Mouse (Mus musculus) adrenal gland (tissue): ENCODE measurements around the gene Samd4.

Source experiments
- intact Hi-C: fragments of 180-260 bp; cut with DNase I; formaldehyde crosslinking; loops from one replicate; pipeline ENCODE4 v1.15.1; 2025
- long read RNA-seq, 2 experiments: library from polyadenylated mRNA; unstranded; transcript quantifications; one replicate each; pipeline ENCODE4 v2.0.0; 2020; ENCODE audit warnings: borderline replicate concordance in 1 of 2; ENCODE audit not compliant: insufficient replicate concordance in 1 of 2

Samd4 gene
- long read RNA-seq, experiment 1, partial matches to known transcripts: 2 of 9 reads
- long read RNA-seq, experiment 1, other reads (novel, unspliced or antisense): 7 of 9 reads
- long read RNA-seq, experiment 2, partial matches to known transcripts: 5 of 12 reads
- long read RNA-seq, experiment 2, other reads (novel, unspliced or antisense): 7 of 12 reads

DNA sequence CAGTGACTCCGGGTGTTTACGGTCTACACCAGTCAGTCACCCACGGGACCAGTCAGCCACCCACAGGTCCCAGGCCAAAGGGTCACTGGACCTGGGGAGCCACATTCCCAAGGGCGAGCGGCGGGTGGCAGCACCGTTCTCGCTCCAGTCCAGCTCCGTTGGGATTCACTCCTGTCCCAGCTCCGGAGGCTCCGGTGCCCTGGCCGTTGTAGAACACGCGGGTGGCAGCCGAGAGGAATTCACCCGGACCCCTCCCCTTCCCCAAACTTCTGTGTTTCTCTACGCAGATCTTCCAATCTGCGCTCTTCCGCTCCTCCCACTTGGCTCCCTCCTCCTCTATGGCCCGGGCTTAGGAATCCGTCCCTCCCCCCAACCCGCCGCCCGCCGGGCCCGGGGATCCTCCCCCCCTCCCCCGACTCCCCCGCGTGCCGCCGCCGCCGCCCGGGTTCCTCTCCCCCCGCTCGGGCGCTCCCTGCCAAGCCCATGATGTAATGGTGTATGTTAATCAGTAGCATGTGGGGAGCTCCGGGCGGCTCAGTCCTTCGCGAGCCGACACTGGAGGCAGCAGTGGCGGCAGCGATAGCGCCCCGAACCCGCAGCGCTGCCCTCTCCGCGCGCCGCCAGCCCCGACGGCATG is at the start of gene Samd4:
Gene Samd4, plus strand, starts transcription at position 424 of the 637 bp plus-strand sequence.
- intact Hi-C loops: loop anchor here (2.0 to 10.0 kb wide), 3 partner anchors 52 to 370 kb away; no protein-coding TSS in a partner anchor

- intact Hi-C loops: no loop called here
Observed at GRCm38 (mm10) chr14:46839326-46839725, 43.3 kb upstream of the Samd4 start.

- intact Hi-C loops: no loop called here
Observed at GRCm38 (mm10) chr14:46845706-46846105, 36.9 kb upstream of the Samd4 start.

GRCm38 (mm10) chr14:46848063-46848590 is 34.5 kb upstream of the Samd4 start:
- intact Hi-C loops: no loop called here

- intact Hi-C loops: no loop called here
Observed at GRCm38 (mm10) chr14:46848736-46849135, 33.9 kb upstream of the Samd4 start.

DNA sequence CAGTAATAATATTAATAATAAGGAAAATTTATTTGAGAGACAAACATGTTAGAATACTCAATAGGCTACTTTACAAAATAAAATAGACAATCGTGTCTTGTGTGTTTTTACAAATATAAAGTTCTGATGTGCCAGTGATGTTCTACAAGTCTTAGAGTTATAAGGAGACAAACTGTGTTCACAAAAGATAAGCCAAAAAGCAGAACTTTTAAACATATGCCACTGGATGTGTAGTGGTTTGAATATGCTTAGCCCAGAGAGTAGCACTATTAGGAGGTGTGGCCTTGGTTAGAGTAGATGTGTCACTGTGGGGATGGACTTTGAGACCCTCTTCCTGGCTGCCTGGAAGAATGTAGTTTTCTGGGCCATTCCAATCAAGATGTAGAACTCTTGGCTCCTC is 32.9 kb upstream of the Samd4 start:
- intact Hi-C loops: no loop called here

GRCm38 (mm10) chr14:46853677-46854076 is 29.0 kb upstream of the Samd4 start:
- intact Hi-C loops: no loop called here

GRCm38 (mm10) chr14:46862922-46863321 is 19.7 kb upstream of the Samd4 start:
- intact Hi-C loops: no loop called here

GRCm38 (mm10) chr14:46880935-46881334 is 1.7 kb upstream of the Samd4 start:
- intact Hi-C loops: loop anchor here (1.0 to 10.0 kb wide), 3 partner anchors 54 to 371 kb away; no protein-coding TSS in a partner anchor

DNA sequence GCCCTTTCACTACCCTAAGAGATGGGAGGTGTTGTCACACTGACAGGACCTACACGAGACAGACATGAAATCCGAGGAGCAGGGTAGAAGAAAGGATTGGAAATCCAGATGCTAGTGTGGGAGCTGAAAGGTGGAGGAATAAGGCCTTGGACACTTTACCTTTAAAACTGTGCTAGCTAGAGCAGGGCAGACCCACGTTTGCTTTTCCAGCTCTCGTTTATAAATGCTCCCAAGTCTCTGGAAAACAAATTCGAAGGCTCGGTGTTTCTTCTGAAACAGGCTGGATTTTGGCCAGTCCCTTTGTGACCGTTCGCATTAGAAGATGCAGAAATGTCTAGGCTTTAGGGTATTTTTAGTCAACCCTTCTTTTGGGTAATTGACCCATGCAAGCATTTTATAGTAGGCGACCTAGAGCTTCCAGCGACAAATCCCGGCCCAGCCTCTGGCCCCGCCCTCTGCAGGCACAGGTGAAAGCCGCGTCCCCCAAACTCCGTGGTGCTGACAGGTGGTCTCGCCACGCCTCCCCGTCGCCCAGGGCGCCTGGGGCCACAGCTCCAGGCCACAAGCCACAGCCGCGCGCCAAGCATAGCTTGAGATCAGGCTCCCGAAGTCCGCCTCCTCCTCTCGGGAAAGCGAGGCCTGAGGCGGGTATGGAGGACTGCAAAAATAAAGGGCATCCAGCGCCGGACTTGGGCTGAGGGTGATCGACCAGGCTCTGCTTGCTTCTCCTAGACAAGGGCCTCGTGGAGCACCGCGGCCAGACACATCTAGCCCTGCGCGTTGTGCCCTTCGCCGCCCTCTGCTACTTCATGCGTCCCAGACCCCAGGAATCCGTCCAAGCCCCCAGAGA is 848 bp upstream of the Samd4 start:
- intact Hi-C loops: loop anchor here (1.0 to 10.0 kb wide), 4 partner anchors 53 to 370 kb away; no protein-coding TSS in a partner anchor

- intact Hi-C loops: loop anchor here (2.0 to 10.0 kb wide), 3 partner anchors 52 to 369 kb away; no protein-coding TSS in a partner anchor
Observed at GRCm38 (mm10) chr14:46883068-46883870, 615 bp downstream of the Samd4 start.

DNA sequence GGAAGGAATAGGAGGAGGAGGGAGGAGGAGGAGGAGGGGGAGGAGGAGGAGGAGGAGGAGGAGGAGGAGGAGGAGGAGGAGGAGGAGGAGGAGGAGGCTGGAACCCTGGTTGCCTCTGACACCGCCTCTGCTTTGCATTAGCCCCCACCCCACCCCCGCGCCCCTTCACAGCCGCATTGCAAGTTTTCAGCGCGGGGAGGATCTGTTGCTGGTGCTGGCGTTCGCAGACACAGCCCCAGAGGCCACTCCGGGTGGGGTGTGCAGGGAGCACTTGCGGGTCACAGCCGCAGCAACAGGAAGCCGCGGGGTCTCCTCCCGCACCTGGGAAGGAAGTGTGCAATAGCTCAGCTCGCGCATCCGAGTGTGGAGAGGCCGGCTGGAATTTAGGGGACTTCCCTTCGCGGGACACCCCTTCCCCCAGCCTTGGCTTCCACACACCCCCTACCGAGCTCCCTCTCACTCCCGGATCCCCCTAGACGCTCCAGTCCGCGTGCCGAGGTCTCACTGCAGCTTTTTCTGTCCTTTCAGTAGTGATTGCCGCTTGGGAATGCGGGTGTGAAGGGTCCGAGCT is 1.3 kb downstream of the Samd4 start:
- intact Hi-C loops: loop anchor here (2.0 to 10.0 kb wide), 3 partner anchors 51 to 368 kb away; no protein-coding TSS in a partner anchor

GRCm38 (mm10) chr14:46884701-46885428 is 2.2 kb downstream of the Samd4 start:
- intact Hi-C loops: loop anchor here (5.0 to 10.0 kb wide), 2 partner anchors 50 to 367 kb away; no protein-coding TSS in a partner anchor

- intact Hi-C loops: loop anchor here (10.0 kb wide), 1 partner anchor 49 kb away; no protein-coding TSS in a partner anchor
Observed at GRCm38 (mm10) chr14:46885429-46885755, 2.7 kb downstream of the Samd4 start.

DNA sequence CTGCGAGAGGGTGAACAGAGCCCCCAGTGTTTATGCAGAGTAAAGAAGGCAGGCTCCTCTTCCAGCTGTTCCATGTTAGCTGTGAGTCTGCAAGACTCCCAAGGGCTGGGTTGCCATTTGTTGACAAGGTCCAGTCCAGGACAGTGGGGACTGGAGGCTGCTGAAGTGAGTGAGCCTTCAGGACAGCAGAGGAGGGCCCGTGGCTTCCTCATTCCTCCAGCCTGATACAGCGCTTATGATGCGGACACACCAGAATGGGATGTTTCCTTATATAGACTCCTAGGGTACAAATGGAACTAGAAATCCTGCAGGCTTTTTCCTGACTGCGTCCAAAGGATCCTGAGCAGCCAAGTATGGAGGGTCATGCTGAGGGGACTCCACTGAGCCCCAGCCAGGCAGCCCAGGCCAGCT is 3.2 kb downstream of the Samd4 start:
- intact Hi-C loops: loop anchor here (10.0 kb wide), 1 partner anchor 49 kb away; no protein-coding TSS in a partner anchor

DNA sequence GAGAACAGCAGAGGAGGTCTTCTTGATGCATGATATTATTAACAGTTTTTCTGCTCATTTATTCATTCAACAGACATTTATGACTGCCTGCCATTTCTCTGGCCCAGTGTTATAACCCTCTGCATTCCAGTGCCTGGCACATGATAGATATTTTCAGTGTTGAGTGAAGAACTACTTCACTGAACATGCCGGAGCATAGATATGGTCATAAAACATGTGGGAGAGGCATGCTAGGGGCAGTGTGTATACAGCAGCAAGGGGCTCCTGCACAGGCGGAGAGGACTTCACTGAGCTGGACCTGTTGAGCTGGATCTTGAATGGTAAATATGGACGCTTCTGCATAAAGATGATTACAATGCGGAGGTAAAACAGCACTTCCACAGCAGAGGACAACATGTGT is 6.4 kb downstream of the Samd4 start:
- intact Hi-C loops: loop anchor here (10.0 kb wide), 1 partner anchor 46 kb away; no protein-coding TSS in a partner anchor

GRCm38 (mm10) chr14:46893961-46894360 is 11.3 kb downstream of the Samd4 start:
- intact Hi-C loops: no loop called here

- intact Hi-C loops: no loop called here
Observed at GRCm38 (mm10) chr14:46897953-46898352, 15.3 kb downstream of the Samd4 start.

GRCm38 (mm10) chr14:46898626-46899025 is 16.0 kb downstream of the Samd4 start:
- intact Hi-C loops: no loop called here
